Mouse (Mus musculus) MEL (cell line): ENCODE data around the gene Efna2.

Experiments
- BHLHE40 ChIP-seq: IDR thresholded peaks from 2 replicates; pipeline ENCODE4 v1.6.1; 2012; ENCODE audit warnings: low read depth, mild to moderate bottlenecking, inconsistent platforms, low read length, improper control_type of control experiment, borderline replicate concordance
- CTCF ChIP-seq, 3 experiments: IDR thresholded peaks in 2 of 3; conservative IDR thresholded peaks in 1 of 3; 2 replicates each; pipeline ENCODE4 v1.5.1; 2011 to 2012; ENCODE audit warnings: low read length in 3 of 3, low read depth in 2 of 3, mild to moderate bottlenecking in 2 of 3, improper control_type of control experiment in 1 of 3, inconsistent platforms in 1 of 3, mixed read lengths in 1 of 3, moderate library complexity in 1 of 3; ENCODE audit not compliant: control insufficient read depth in 1 of 3, insufficient read depth in 1 of 3, poor library complexity in 1 of 3, severe bottlenecking in 1 of 3
- E2F4 ChIP-seq: IDR thresholded peaks from 2 replicates; pipeline ENCODE4 v1.6.1; 2011; ENCODE audit warnings: low read depth, low read length, improper control_type of control experiment, borderline replicate concordance
- EP300 ChIP-seq, 2 experiments: IDR thresholded peaks; 2 replicates each; pipeline ENCODE4 v1.6.1; 2011; ENCODE audit warnings: improper control_type of control experiment in 2 of 2, low read length in 2 of 2, low read depth in 1 of 2, mild to moderate bottlenecking in 1 of 2
- GATA1 ChIP-seq: IDR thresholded peaks from 2 replicates; pipeline ENCODE4 v1.6.1; 2011; ENCODE audit warnings: low read depth, low read length, improper control_type of control experiment
- HCFC1 ChIP-seq: IDR thresholded peaks from 2 replicates; pipeline ENCODE4 v1.6.1; 2012; ENCODE audit warnings: low read depth, mild to moderate bottlenecking, inconsistent platforms, low read length, improper control_type of control experiment, moderate library complexity
- MYB ChIP-seq: IDR thresholded peaks from 2 replicates; pipeline ENCODE4 v1.6.1; 2011; ENCODE audit warnings: mild to moderate bottlenecking, low read depth, low read length, improper control_type of control experiment
- POLR2A ChIP-seq, 2 experiments: IDR thresholded peaks; 2 replicates each; pipeline ENCODE4 v1.6.1; 2011 to 2012; ENCODE audit warnings: low read length in 2 of 2, mild to moderate bottlenecking in 2 of 2, control low read depth in 1 of 2, improper control_type of control experiment in 1 of 2, low read depth in 1 of 2, moderate library complexity in 1 of 2; ENCODE audit not compliant: control insufficient read depth in 1 of 2, insufficient read depth in 1 of 2, poor library complexity in 1 of 2
- POLR2AphosphoS2 ChIP-seq: IDR thresholded peaks from 2 replicates; pipeline ENCODE4 v1.6.1; 2011; ENCODE audit warnings: low read length, improper control_type of control experiment
- RCOR1 ChIP-seq: IDR thresholded peaks from 2 replicates; pipeline ENCODE4 v1.6.1; 2012; ENCODE audit warnings: low read depth, mild to moderate bottlenecking, inconsistent platforms, low read length, improper control_type of control experiment
- UBTF ChIP-seq: IDR thresholded peaks from 2 replicates; pipeline ENCODE4 v1.6.1; 2012; ENCODE audit warnings: low read depth, mild to moderate bottlenecking, inconsistent platforms, low read length, improper control_type of control experiment, moderate library complexity, borderline replicate concordance; ENCODE audit not compliant: insufficient read depth
- USF2 ChIP-seq, 2 experiments: IDR thresholded peaks; 2 replicates each; pipeline ENCODE4 v1.6.1; 2011 to 2012; ENCODE audit warnings: improper control_type of control experiment in 2 of 2, low read length in 2 of 2, borderline replicate concordance in 1 of 2, inconsistent platforms in 1 of 2, low read depth in 1 of 2, mild to moderate bottlenecking in 1 of 2; ENCODE audit not compliant: insufficient read depth in 1 of 2
- ZC3H11A ChIP-seq: IDR thresholded peaks from 2 replicates; pipeline ENCODE4 v1.6.1; 2012; ENCODE audit warnings: low read depth, mild to moderate bottlenecking, inconsistent platforms, low read length, improper control_type of control experiment

DNA sequence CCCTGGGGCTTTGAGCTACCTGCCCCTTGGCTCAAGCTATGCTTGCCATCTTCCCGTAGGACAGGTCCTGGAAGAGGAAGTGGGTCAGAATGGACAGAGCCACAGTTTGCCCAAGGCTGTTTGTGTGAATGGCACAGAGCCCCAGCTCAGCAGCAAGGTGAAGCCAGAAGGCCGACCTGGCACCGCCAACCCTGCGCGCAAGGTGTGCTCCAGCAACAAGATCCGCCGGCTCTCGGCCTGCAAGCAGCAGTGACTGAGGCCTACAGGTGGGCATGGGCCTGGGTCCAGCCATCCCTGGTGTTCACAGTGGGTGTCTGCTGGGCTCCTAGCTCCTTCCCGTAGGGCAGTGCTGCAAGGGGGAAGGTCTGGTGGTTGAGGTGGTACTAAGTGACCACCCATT lies 49.4 kb upstream of the Efna2 start:
- no peak for TF ChIP-seq CTCF (IDR thresholded peaks at IDR 0.05 in 2 of 3, conservative IDR thresholded peaks at IDR 0.05 in 1 of 3; ENCODE audit: control insufficient read depth in 1 of 3, insufficient read depth in 1 of 3, low read depth in 2 of 3, low read length in 3 of 3, poor library complexity in 1 of 3, severe bottlenecking in 1 of 3)
- TF ChIP-seq RCOR1: no peak
- 0 out of 4 replicates have a peak, but pooled peaks of 1 of the 2 experiments have one; percentile 4 for TF ChIP-seq POLR2A (IDR thresholded peaks at IDR 0.05; ENCODE audit: control insufficient read depth in 1 of 2, insufficient read depth in 1 of 2, low read depth in 1 of 2, low read length in 2 of 2, poor library complexity in 1 of 2)
- TF ChIP-seq UBTF: no peak
- TF ChIP-seq POLR2AphosphoS2: no peak; the same call in 1 of the 2 replicates
- TF ChIP-seq HCFC1: no peak
- no peak for TF ChIP-seq USF2 (IDR thresholded peaks at IDR 0.05; ENCODE audit: borderline replicate concordance in 1 of 2, insufficient read depth in 1 of 2, low read depth in 1 of 2, low read length in 2 of 2)
- TF ChIP-seq E2F4: no peak
- no peak for TF ChIP-seq GATA1
- TF ChIP-seq BHLHE40: no peak
- TF ChIP-seq EP300 (IDR thresholded peaks at IDR 0.05; ENCODE audit: low read depth in 1 of 2, low read length in 2 of 2): no peak
- no peak for TF ChIP-seq MYB
- TF ChIP-seq ZC3H11A: no peak
